Mouse (Mus musculus): ENCODE data around the gene Wtap. TPM values are rescaled to one million over a fixed set of nuclear protein-coding genes. Genes with fewer than 3 reads are reported as not detected.
"Not testable (repeated sequence)": the region's sequence is repeated elsewhere in the genome, so short reads cannot be mapped to it uniquely, and the experiment has no call there.

The Wtap gene
- polyA plus RNA-seq, 1 experiment from 2014 or later, result 122 TPM

DNA sequence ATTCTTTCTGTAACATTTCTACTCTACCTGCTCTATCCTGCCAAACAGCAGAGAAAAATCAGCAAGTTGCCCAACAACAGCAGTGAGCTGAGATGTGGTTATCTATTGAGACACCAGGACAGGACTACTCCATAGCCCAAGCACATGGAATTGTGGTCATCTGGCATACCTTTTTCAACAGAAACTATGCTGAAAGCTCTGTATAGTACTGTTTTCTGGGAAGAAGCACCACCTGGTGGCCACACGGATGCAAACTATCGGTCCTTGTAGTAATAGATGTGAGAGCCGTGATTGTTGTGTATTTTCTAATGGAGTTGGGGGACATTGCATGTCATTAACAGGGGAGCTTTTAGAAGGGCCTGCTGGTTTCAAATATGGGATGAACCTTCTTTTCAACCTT, 2.4 kb upstream of the Wtap start:
- Histone ChIP-seq H3K4me1 (no peaks in the 10 kb centered on the region), H3K4me2 (no peak overlapping the region), H3K27ac (no peak overlapping the region), H3K9me3 (no peaks in the 10 kb centered on the region), H3K9ac (no peak overlapping the region), H3K4me3 (replicated peaks) (no peak overlapping the region), H3K36me3 (no peaks in the 10 kb centered on the region), H3K27me3 (replicated peaks) (no peaks in the 10 kb centered on the region)
- WGBS, result 18% methylated on average over 3 of the region's 3 CpGs
- no peak for ATAC-seq (ENCODE audit: insufficient read depth, low FRiP score, low read depth)

DNA sequence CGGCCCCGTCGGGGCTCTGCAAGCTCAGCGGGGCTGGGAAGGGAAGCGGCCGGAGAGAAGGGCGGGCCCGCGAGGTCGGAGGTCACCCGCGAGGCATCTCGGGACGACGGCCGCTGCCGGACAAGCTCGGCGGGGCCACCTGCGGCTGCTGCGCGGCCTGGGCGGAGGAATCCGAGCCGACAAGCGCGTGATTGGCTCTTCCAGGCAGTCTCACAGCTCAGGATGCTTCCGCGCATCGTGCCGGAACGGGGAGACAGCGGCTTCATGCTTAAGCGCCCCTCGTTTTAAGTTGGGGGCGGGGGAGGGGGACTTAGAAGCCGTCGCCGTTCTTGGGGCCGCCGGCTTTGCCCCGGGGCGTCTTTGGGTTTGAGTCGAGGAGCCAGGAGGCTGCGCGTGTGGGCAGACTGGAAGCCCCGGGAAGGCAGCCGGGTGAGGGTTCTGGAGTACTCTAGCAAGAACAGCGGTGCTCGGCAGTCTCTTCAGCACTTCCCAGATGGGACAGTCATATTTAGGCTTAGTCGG, 1.4 kb downstream of the Wtap start:
- Histone ChIP-seq H3K9me3 (no peaks in the 10 kb centered on the region), H3K27me3 (replicated peaks) (no peaks in the 10 kb centered on the region), H3K36me3 (peaks cover 4% of the 10 kb centered on the region; the same call in 1 of the 2 replicates), H3K27ac (peak overlapping the region; percentile 100), H3K4me3 (replicated peaks) (peak overlapping the region; percentile 100), H3K4me1 (peaks cover 4% of the 10 kb centered on the region; the same call in 1 of the 2 replicates), H3K9ac (peak overlapping the region; percentile 100), H3K4me2 (peak overlapping the region; percentile 67)
- peak; percentile 90 for ATAC-seq (ENCODE audit: insufficient read depth, low FRiP score, low read depth)
- under 1% methylated on average over 38 of the region's 51 CpGs for WGBS

DNA sequence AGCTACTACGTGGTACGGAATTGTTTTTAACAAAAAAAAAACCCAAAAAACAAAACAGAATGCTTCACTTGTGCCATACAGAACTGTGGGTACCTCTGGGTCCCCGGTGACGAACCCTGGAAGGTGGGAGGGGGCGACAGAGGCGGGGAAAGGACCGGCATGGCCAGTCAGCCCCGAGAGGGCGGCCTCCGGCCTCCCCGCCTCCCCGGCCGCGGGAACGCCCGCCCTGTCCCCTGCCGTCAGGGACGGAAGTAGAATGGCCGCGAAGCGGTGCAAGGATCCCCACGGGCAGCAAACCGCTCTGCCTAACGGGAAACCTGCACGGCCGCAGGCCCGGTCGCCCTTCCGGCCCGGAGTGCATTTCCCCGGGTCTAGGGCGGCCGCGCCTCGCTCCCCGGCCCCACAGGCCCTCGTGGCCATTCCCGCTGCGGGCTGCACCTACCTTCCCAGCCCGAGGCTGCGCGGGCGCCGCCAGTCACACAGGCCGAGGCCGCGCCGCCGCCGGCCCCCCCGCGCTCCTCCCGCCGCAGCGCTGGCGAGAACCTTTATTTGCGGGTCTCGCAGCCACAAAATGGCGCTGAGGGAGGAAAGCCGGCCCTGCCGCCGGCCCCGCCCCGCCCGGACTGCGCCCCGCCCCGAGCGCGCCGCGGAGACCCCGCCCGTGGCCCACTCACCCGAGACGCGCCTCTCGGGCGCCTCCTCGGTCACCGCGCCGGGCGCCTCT, 2.2 kb downstream of the Wtap start:
- under 1% methylated on average over 66 of the region's 84 CpGs for WGBS
- peak overlapping the region; percentile 100 for H3K9ac ChIP-seq
- H3K4me2 ChIP-seq, result peak overlapping the region; percentile 73
- peaks cover 4% of the 10 kb centered on the region; the same call in 1 of the 2 replicates for H3K36me3 ChIP-seq
- H3K27ac ChIP-seq, result peak overlapping the region; percentile 100
- no peaks in the 10 kb centered on the region for H3K9me3 ChIP-seq
- peak overlapping the region; percentile 100 for H3K4me3 ChIP-seq (replicated peaks)
- no peaks in the 10 kb centered on the region for H3K27me3 ChIP-seq (replicated peaks)
- peaks cover 4% of the 10 kb centered on the region; the same call in 1 of the 2 replicates for H3K4me1 ChIP-seq
- ATAC-seq (ENCODE audit: insufficient read depth, low FRiP score, low read depth), result peak; percentile 94

DNA sequence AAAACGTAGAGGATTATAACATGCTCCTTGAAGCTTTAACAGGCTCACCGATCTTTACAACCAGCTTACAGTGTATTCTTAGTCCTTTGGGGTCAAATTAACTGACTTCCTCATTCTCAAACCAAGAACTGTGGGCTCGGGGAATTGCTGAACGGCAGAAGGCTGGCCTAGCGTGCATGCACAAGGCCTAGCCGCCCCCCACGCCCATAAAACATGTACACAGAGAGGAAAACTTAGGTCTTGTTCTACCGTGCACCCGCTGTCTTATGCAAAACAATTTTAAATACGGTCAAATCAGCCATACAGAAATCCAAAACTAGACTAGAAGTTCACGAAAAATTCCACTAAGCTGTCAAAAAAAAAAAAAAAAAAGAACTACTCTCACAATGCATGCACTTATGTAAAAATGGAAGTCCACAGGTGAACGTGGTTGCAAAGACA, 2.8 kb downstream of the Wtap start:
- Histone ChIP-seq H3K4me3 (replicated peaks) (peak overlapping the region; percentile 100), H3K27me3 (replicated peaks) (no peaks in the 10 kb centered on the region), H3K4me1 (peaks cover 4% of the 10 kb centered on the region; the same call in 1 of the 2 replicates), H3K4me2 (peak overlapping the region; percentile 73), H3K36me3 (peaks cover 4% of the 10 kb centered on the region; the same call in 1 of the 2 replicates), H3K9me3 (no peaks in the 10 kb centered on the region), H3K27ac (peak overlapping the region; percentile 100), H3K9ac (peak overlapping the region; percentile 100; the same call in 1 of the 2 replicates)
- ATAC-seq (ENCODE audit: insufficient read depth, low FRiP score, low read depth), result no peak
- 1% methylated on average over 12 of the region's 12 CpGs for WGBS

DNA sequence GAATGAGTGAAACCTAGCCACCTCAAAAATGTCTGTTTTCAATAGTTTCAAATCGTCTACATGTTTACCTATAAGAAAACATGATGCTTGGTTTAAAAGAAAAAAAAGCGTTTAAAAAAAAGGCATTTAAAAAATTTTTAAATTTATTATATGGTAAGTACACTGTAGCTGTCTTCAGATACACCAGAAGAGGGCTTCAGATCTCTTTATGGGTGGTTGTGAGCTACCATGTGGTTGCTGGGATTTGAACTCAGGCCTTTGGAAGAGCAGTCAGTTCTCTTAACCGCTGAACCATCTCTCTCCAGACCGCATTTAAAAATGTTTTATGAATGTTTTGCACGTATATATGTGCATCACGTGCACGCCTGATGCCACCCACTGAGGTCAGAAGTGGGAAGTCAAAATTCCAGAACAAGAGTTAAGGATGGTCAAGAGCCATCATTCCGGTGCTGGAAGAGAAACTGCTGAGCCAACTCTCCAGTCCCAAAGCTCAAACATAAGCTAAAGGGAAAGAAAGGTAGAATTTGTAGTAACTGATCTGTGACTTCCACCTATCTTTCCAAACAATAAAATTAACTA, 3.3 kb downstream of the Wtap start:
- 47% methylated on average over 8 of the region's 8 CpGs for WGBS
- ATAC-seq (ENCODE audit: insufficient read depth, low FRiP score, low read depth), result no peak
- Histone ChIP-seq H3K4me1 (peaks cover 4% of the 10 kb centered on the region; the same call in 1 of the 2 replicates), H3K36me3 (peaks cover 4% of the 10 kb centered on the region; the same call in 1 of the 2 replicates), H3K27ac (peak overlapping the region; percentile 100; the same call in 1 of the 2 replicates), H3K27me3 (replicated peaks) (no peaks in the 10 kb centered on the region), H3K4me2 (peak overlapping the region; percentile 73), H3K9me3 (no peaks in the 10 kb centered on the region), H3K9ac (peak overlapping the region; percentile 100; the same call in 1 of the 2 replicates), H3K4me3 (replicated peaks) (peak overlapping the region; percentile 100)

DNA sequence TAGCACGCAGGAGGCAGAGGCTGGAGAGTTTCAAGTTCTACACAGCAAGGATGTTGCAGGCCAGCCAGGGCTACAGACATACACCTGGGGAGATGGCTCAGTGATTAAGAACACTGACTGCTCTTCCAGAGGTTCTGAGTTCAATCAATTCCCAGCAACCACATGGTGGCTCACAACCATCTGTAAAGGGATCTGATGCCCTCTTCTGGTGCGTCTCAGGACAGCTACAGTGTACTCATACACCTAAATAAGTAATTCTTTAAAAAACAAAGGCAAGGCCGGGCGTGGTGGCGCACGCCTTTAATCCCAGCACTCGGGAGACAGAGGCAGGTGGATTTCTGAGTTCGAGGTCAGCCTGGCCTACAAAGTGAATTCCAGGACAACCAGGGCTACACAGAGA, 5.9 kb downstream of the Wtap start:
- not testable (repeated sequence) for ATAC-seq (ENCODE audit: insufficient read depth, low FRiP score, low read depth); H3K36me3 ChIP-seq; H3K4me2 ChIP-seq; H3K4me3 ChIP-seq (replicated peaks); H3K9me3 ChIP-seq; H3K27ac ChIP-seq; H3K4me1 ChIP-seq; H3K9ac ChIP-seq; H3K27me3 ChIP-seq (replicated peaks)
- WGBS, result 97% methylated on average over 8 of the region's 8 CpGs

DNA sequence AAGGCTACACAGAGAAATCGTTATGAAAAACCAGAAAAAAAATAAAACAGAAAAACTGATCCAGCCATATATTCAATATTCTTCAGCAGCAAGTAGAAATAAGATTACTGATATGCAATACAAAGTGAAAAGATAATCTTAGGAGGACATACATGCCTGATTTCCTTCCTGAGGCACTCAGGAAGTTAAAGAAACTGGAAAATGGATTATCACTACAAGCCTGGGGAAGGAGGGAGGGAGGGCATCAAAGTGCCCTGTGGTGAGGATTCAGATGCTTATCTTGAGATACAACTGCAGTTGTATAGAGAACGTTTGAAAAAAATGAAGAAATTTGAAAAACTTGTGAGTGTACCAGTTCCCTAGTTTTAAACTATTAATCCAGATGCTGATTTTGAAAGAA, 10.0 kb downstream of the Wtap start:
- Histone ChIP-seq H3K4me1 (no peaks in the 10 kb centered on the region), H3K27me3 (replicated peaks) (no peaks in the 10 kb centered on the region), H3K36me3 (peaks cover 29% of the 10 kb centered on the region), H3K9ac (no peak overlapping the region), H3K9me3 (no peaks in the 10 kb centered on the region), H3K27ac (no peak overlapping the region), H3K4me2 (no peak overlapping the region), H3K4me3 (replicated peaks) (no peak overlapping the region)
- WGBS, result 68% methylated on average over 2 of the region's 2 CpGs
- no peak for ATAC-seq (ENCODE audit: insufficient read depth, low FRiP score, low read depth)

DNA sequence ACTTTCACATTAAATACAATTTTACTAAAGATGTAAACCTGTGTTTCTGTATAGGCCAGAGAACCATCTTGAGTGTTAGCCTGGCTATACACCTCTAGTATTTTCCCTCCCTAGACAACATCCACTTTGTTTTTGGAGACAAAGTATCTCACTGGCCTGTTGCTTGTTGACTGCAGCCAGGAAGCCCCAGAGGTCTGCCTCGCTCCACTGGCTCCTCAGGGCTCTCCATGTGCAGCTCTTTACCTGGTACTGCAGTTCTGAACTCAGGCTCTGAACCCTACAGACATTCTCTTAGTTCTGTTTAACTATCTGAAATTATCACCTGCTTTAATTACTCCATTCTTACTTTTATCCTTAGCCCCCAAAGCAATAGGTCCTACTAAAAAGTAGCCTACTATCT, 15.4 kb downstream of the Wtap start:
- 98% methylated on average over 1 of the region's 1 CpGs for WGBS
- H3K36me3 ChIP-seq, result peaks cover 46% of the 10 kb centered on the region

DNA sequence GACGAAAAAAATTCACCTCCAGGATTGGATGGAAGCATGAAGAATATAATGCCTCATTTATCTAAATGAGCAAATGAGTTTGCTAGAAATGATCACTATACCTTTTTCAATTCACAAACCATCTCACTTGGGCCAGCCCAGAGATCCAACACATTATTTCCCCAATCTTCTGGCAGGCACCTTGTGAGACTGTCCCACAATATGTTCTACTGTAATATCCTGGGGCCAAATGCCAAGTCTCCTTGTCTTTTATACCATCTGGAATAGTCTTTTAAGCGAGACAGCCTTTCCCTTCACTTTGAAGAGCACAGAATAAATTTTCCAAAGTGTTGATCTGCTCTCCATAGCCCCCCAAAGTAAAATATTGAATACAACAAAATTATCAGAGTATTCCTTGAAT, 20.1 kb downstream of the Wtap start:
- Histone ChIP-seq H3K27me3 (replicated peaks) (no peaks in the 10 kb centered on the region), H3K27ac (no peak overlapping the region), H3K36me3 (peaks cover 32% of the 10 kb centered on the region), H3K4me1 (no peaks in the 10 kb centered on the region), H3K9ac (no peak overlapping the region), H3K4me2 (no peak overlapping the region), H3K4me3 (replicated peaks) (no peak overlapping the region), H3K9me3 (no peaks in the 10 kb centered on the region)
- ATAC-seq (ENCODE audit: insufficient read depth, low FRiP score, low read depth), result no peak
- 81% methylated on average over 2 of the region's 2 CpGs for WGBS

More for the DNA sequence above, 15.4 kb downstream of the Wtap start:
- no peaks in the 10 kb centered on the region for H3K9me3 ChIP-seq
- no peaks in the 10 kb centered on the region for H3K4me1 ChIP-seq
- H3K27me3 ChIP-seq (replicated peaks), result no peaks in the 10 kb centered on the region
- H3K9ac ChIP-seq, result no peak overlapping the region
- no peak overlapping the region for H3K4me2 ChIP-seq
- no peak overlapping the region for H3K4me3 ChIP-seq (replicated peaks)
- no peak for ATAC-seq (ENCODE audit: insufficient read depth, low FRiP score, low read depth)
- H3K27ac ChIP-seq, result no peak overlapping the region

DNA sequence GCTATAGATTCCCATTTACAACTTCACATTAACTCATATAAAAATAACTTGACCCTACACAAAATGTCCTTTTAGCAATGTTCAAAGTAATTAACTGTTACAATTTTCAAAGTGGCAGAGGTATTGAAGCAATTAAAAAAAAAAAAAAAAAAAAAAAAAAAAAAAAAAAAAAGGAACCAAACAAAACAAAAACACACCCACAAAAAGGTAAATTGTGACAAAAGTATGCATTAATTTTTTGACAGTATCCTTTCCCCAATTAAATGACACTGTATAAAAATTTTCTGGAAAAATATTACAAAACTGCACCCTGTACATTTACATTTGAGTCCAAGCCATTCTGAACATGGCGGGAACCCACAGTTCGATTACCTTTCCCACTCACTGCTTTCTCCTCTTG, 26.8 kb downstream of the Wtap start:
- H3K36me3 ChIP-seq, result peaks cover 20% of the 10 kb centered on the region
- no peaks in the 10 kb centered on the region for H3K9me3 ChIP-seq
- no peak overlapping the region for H3K9ac ChIP-seq
- no peak overlapping the region for H3K27ac ChIP-seq
- H3K4me1 ChIP-seq, result no peaks in the 10 kb centered on the region
- 96% methylated on average over 2 of the region's 2 CpGs for WGBS
- H3K4me2 ChIP-seq, result no peak overlapping the region
- no peak for ATAC-seq (ENCODE audit: insufficient read depth, low FRiP score, low read depth)
- no peaks in the 10 kb centered on the region for H3K27me3 ChIP-seq (replicated peaks)
- H3K4me3 ChIP-seq (replicated peaks), result no peak overlapping the region

DNA sequence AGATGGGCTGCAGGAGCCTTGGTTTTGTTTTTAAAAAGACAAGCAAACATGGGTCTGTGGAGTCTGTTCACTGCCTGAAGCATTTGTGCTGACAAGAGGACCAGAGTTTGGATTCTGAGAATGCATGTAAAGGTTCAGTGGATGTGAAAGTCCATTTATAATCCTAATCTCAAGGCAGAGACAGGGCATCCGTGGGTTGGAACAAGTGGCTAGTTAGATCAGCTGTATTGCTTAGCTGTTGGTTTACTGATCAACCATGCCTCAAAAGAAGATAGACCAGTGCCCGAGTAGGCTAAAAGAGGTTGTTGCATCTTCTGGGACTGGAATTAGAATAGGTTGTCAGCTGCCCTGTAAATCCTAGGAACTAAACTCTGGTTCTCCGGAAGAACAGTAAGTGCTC, 30.5 kb downstream of the Wtap start:
- Histone ChIP-seq H3K4me1 (peaks cover 6% of the 10 kb centered on the region; the same call in 1 of the 2 replicates), H3K4me2 (no peak overlapping the region), H3K36me3 (peaks cover 14% of the 10 kb centered on the region; the same call in 1 of the 2 replicates), H3K27ac (no peak overlapping the region), H3K4me3 (replicated peaks) (no peak overlapping the region), H3K27me3 (replicated peaks) (no peaks in the 10 kb centered on the region), H3K9me3 (no peaks in the 10 kb centered on the region), H3K9ac (no peak overlapping the region)
- 55% methylated on average over 3 of the region's 3 CpGs for WGBS
- ATAC-seq (ENCODE audit: insufficient read depth, low FRiP score, low read depth), result no peak

DNA sequence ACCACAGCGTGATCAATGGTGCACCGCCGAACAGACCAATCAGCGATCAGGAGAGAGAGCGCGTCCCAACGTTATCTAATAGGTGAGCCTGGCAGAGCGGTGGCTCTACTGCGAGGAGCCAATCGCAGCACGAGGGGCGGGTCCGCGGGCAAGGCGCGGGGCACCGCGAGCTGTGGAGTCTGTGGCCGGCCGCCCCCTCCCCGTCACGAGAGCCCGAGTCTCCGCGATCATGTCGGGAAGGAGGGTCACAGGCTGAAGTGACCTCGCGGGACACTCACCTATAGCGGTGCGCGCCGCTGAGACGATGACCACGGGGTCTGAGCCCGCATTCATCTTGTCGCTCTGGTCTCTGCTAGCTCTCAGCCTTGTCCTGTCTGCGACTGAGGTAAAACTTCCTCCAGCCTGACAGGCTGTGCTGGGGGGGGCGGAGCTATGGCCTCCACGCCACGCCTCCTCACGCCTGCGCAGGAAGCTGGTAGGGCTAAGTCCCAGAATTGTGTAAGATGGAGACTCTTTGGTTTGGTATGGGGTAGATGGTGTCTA, 33.6 kb downstream of the Wtap start, which contains the start of gene Acat2:
Gene Acat2, minus strand, starts transcription at position 417 of the 543 bp plus-strand sequence.
- H3K27ac ChIP-seq, result peak within 1 kb of the TSS; percentile 91
- peak within 1 kb of the TSS; percentile 86 for H3K4me2 ChIP-seq
- peak; percentile 98 for ATAC-seq (ENCODE audit: insufficient read depth, low FRiP score, low read depth)
- peaks cover 6% of the 10 kb centered on the region; the same call in 1 of the 2 replicates for H3K4me1 ChIP-seq
- no peaks in the 10 kb centered on the region for H3K27me3 ChIP-seq (replicated peaks)
- no peaks in the 10 kb centered on the region for H3K9me3 ChIP-seq
- WGBS, result under 1% methylated on average over 36 of the region's 42 CpGs
- H3K9ac ChIP-seq, result peak within 1 kb of the TSS; percentile 50; the same call in 1 of the 2 replicates
- peak within 1 kb of the TSS; percentile 82 for H3K4me3 ChIP-seq (replicated peaks)
- H3K36me3 ChIP-seq, result peaks cover 9% of the 10 kb centered on the region; the same call in 1 of the 2 replicates
